Comparison of ENCODE assay signal across 9 mouse cellular contexts in the genomic region with DNA sequence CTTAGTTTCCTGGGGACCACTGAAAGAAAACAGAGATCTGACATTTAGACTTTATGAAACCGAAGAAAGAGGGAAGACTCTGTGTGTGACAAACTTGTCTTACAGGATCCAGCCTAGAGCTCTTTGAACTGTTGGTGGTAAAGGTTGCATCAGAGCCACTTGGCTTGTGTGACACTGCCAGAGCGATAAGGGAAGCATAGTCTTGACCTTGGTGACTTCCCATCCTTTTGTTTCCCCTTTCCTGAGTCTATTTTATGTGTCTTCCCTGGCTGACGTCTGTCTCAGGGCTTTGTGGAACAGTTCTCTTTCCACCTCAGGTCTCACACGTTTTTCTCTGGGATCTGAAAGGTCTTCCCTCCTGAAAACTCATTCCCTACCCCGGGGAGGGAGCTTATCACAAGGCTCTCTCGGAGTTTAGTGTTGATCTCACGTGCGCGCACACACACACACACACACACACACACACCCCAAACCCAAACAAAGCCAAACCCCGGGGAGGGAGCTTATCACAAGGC. TPM values are rescaled to one million over a fixed set of nuclear protein-coding genes. Genes with fewer than 3 reads are reported as not detected.
A peak's percentile ranks its signal among the peaks of the same experiment; 100 is the strongest.
DNase-seq lines count a peak whose midpoint lies in the region; ATAC-seq lines count a peak whose summit lies in the region.
"Had no signal": no experiment of that assay in that cellular context is flagged by ENCODE, and none has a peak within 500 bp of the region (broad histone marks: within the 10 kb centered on the region; RNA-seq: fewer than 3 reads in every experiment).

No protein-coding gene starts in this region.

- peaks cover 27% of the 10 kb centered on the region for H3K4me1 ChIP-seq in kidney, embryonic 16.5 days (ENCODE audit: insufficient read depth, low read length)
- H3K4me1 ChIP-seq in intestine, embryonic 15.5 days (replicated peaks) = peaks cover 13% of the 10 kb centered on the region

- H3K27me3 ChIP-seq in kidney, embryonic 16.5 days (ENCODE audit: insufficient read depth, low read length) = no peaks in the 10 kb centered on the region
- no peaks in the 10 kb centered on the region for H3K27me3 ChIP-seq in intestine, embryonic 15.5 days (replicated peaks)
- H3K27me3 ChIP-seq: embryonic facial prominence, embryonic 15.5 days had no signal

- DNase-seq in kidney, postnatal 10 days = no peak
- peak; percentile 57 for DNase-seq in T-cell, adult 2 months (ENCODE audit: low spot score)
- DNase-seq in embryo, embryonic 10.5 days (ENCODE audit: low spot score) = no peak
- DNase-seq in layer of hippocampus, postnatal 25 days (ENCODE audit: extremely low spot score in 1 of 2, low spot score in 1 of 2) = no peak
- DNase-seq in kidney, postnatal 25 days = no peak

- 52% methylated on average over 10 of the region's 10 CpGs for WGBS in kidney, embryonic 16.5 days
- 26% methylated on average over 10 of the region's 10 CpGs for WGBS in intestine, embryonic 15.5 days

- no peaks in the 10 kb centered on the region for H3K9me3 ChIP-seq in kidney, embryonic 16.5 days (ENCODE audit: low read length)
- no peaks in the 10 kb centered on the region for H3K9me3 ChIP-seq in intestine, embryonic 15.5 days
- H3K9me3 ChIP-seq: embryonic facial prominence, embryonic 15.5 days had no signal

- H3K36me3 ChIP-seq in kidney, embryonic 16.5 days (ENCODE audit: insufficient read depth, low read length) = no peaks in the 10 kb centered on the region
- no peaks in the 10 kb centered on the region for H3K36me3 ChIP-seq in intestine, embryonic 15.5 days
- H3K36me3 ChIP-seq: embryonic facial prominence, embryonic 15.5 days had no signal

- no peak for ATAC-seq in kidney, embryonic 16.5 days (ENCODE audit: low FRiP score, low TSS enrichment)
- peak; percentile 37 for ATAC-seq in intestine, embryonic 15.5 days
- ATAC-seq in monocyte, adult 5-6 weeks (replicated peaks; ENCODE audit: insufficient number of reproducible peaks, low FRiP score, low TSS enrichment, poor library complexity, severe bottlenecking) = peak; percentile 74

- peak overlapping the region; percentile 39; the same call in 1 of the 2 replicates for H3K4me2 ChIP-seq in kidney, embryonic 16.5 days (replicated peaks; ENCODE audit: low read depth, low read length)
- peak overlapping the region; percentile 86; the same call in 1 of the 2 replicates for H3K4me2 ChIP-seq in intestine, embryonic 15.5 days (replicated peaks)

- no peak overlapping the region for H3K9ac ChIP-seq in kidney, embryonic 16.5 days (replicated peaks; ENCODE audit: low read length)
- no peak overlapping the region for H3K9ac ChIP-seq in intestine, embryonic 15.5 days
- H3K9ac ChIP-seq: embryonic facial prominence, embryonic 15.5 days had no signal

- H3K27ac ChIP-seq in kidney, embryonic 16.5 days (ENCODE audit: low read length) = no peak overlapping the region
- peak overlapping the region; percentile 64 for H3K27ac ChIP-seq in intestine, embryonic 15.5 days

- H3K4me3 ChIP-seq in kidney, embryonic 16.5 days (ENCODE audit: low read length) = no peak overlapping the region
- H3K4me3 ChIP-seq in intestine, embryonic 15.5 days (replicated peaks) = no peak overlapping the region
- H3K4me3 ChIP-seq: embryonic facial prominence, embryonic 15.5 days had no signal

RNA-seq across cellular contexts. Expression of gene Kat2b, which starts 3.8 kb away (rescaled TPM):
- 3.8 and 3.9 TPM in 2 replicates for polyA plus RNA-seq in kidney, embryonic 16.5 days (2015; fragmentation: Nextera tagmentation; extraction: Ambion mirVana)
- 3.7 and 4.3 TPM in 2 replicates for polyA plus RNA-seq in intestine, embryonic 15.5 days (2015; fragmentation: Nextera tagmentation; extraction: Ambion mirVana)
- total RNA-seq in monocyte, adult 5-6 weeks (2017) = 58.3 to 89.5 TPM (median 71.8 TPM) in 3 replicates
- 10 to 100 TPM; 14.8 to 16.9 TPM for total RNA-seq in layer of hippocampus, postnatal 25 days (2021)

RNA-seq across cellular contexts. Expression of gene Pp2d1, which starts 31.2 kb away (rescaled TPM):
- 0.30 and 0.37 TPM in 2 replicates for polyA plus RNA-seq in kidney, embryonic 16.5 days (2015; fragmentation: Nextera tagmentation; extraction: Ambion mirVana)
- polyA plus RNA-seq in intestine, embryonic 15.5 days (2015; fragmentation: Nextera tagmentation; extraction: Ambion mirVana) = 0.11 and 0.29 TPM in 2 replicates
- total RNA-seq in monocyte, adult 5-6 weeks (2017) = 0.29 TPM in 1 of 3 replicates, not detected in the others
- not detected for total RNA-seq in layer of hippocampus, postnatal 25 days (2021)
